In genomic region chr9:45935628-45936210, GRCm38 (mm10) we compare ENCODE assay signal across 8 mouse cellular contexts. TPM values are rescaled to one million over a fixed set of nuclear protein-coding genes. Genes with fewer than 3 reads are reported as not detected.
A peak's percentile ranks its signal among the peaks of the same experiment; 100 is the strongest.
DNase-seq lines count a peak whose midpoint lies in the region; ATAC-seq and TF ChIP-seq lines count a peak whose summit lies in the region.

TSS of gene Tagln (minus strand) at chr9:45936058.

- DNase-seq in kidney, adult 2 months, result peak; percentile 60
- DNase-seq in kidney, adult 8-10 months, result no peak
- peak; percentile 48 for DNase-seq in embryo, embryonic 10.5 days (ENCODE audit: low spot score)
- DNase-seq in heart, adult 2 months, result no peak
- peak; percentile 73 for DNase-seq in kidney, postnatal 14 days
- no peak for DNase-seq in frontal cortex, postnatal 14 days (ENCODE audit: low spot score in 2 of 2)
- no peak for DNase-seq in ovary, postnatal 14 days (ENCODE audit: low spot score)

- no peak for TF ChIP-seq EP300 in heart, adult 2 months (IDR thresholded peaks at IDR 0.05; ENCODE audit: insufficient read depth, low read depth, low read length)

- no peaks in the 10 kb centered on the region for H3K27me3 ChIP-seq in kidney, adult 2 months (replicated peaks; ENCODE audit: control insufficient read depth, insufficient read depth, low read length)
- H3K27me3 ChIP-seq in heart, adult 2 months (ENCODE audit: control insufficient read depth, insufficient read depth, low read length), result no peaks in the 10 kb centered on the region
- H3K27me3 ChIP-seq in midbrain, embryonic 12.5 days, result peaks cover 7% of the 10 kb centered on the region; the same call in 1 of the 2 replicates

- no peak for TF ChIP-seq POLR2A in kidney, adult 2 months (IDR thresholded peaks at IDR 0.05; ENCODE audit: low read depth, low read length)
- TF ChIP-seq POLR2A in heart, adult 2 months (IDR thresholded peaks at IDR 0.05; ENCODE audit: insufficient read depth, low read depth, low read length), result no peak

- H3K79me2 ChIP-seq in heart, adult 2 months (replicated peaks; ENCODE audit: control insufficient read depth, insufficient read depth, low read length), result no peaks in the 10 kb centered on the region

- intact Hi-C loops in heart, adult 2 months (cut with DNase I), result no loop called here

- H3K36me3 ChIP-seq in kidney, adult 2 months (ENCODE audit: control insufficient read depth, insufficient read depth, low read length), result no peaks in the 10 kb centered on the region
- H3K36me3 ChIP-seq in heart, adult 2 months (ENCODE audit: control insufficient read depth, insufficient read depth, low read length), result no peaks in the 10 kb centered on the region
- peaks cover 28% of the 10 kb centered on the region for H3K36me3 ChIP-seq in midbrain, embryonic 12.5 days

- H3K9me3 ChIP-seq in midbrain, embryonic 12.5 days, result no peaks in the 10 kb centered on the region

- no peak for TF ChIP-seq CTCF in kidney, adult 2 months (conservative IDR thresholded peaks at IDR 0.05; ENCODE audit: insufficient read depth, insufficient read length, low read depth, low read length)
- TF ChIP-seq CTCF in heart, adult 2 months (IDR thresholded peaks at IDR 0.05), result no peak

- peaks cover 5% of the 10 kb centered on the region; the same call in 1 of the 2 replicates for H3K4me1 ChIP-seq in kidney, adult 2 months (ENCODE audit: control insufficient read depth, insufficient read depth, low read length)
- H3K4me1 ChIP-seq in heart, adult 2 months (ENCODE audit: control insufficient read depth, insufficient read depth, low read length), result peaks cover 2% of the 10 kb centered on the region
- peaks cover 6% of the 10 kb centered on the region; the same call in 1 of the 2 replicates for H3K4me1 ChIP-seq in midbrain, embryonic 12.5 days

- no peak for ATAC-seq in midbrain, embryonic 12.5 days (ENCODE audit: low FRiP score, low read depth)

- H3K27ac ChIP-seq in kidney, adult 2 months (ENCODE audit: insufficient read depth, low read depth, low read length), result peak within 1 kb of the TSS; percentile 36
- peak within 1 kb of the TSS; percentile 23 for H3K27ac ChIP-seq in heart, adult 2 months
- H3K27ac ChIP-seq in midbrain, embryonic 12.5 days (replicated peaks), result no peak within 1 kb of the TSS

- WGBS in kidney, adult 2 months, result 24% methylated on average over 21 of the region's 21 CpGs
- 16% methylated on average over 21 of the region's 21 CpGs for WGBS in heart, adult 2 months
- WGBS in midbrain, embryonic 12.5 days, result 9% methylated on average over 21 of the region's 21 CpGs

- peak within 1 kb of the TSS; percentile 40 for H3K4me2 ChIP-seq in midbrain, embryonic 12.5 days (replicated peaks)

- H3K9ac ChIP-seq in heart, adult 2 months (ENCODE audit: low read depth, low read length), result no peak within 1 kb of the TSS; the same call in 1 of the 2 replicates
- H3K9ac ChIP-seq in midbrain, embryonic 12.5 days (replicated peaks), result 0 out of 2 replicates have a peak within 1 kb of the TSS, but pooled peaks have one; percentile 24

- H3K4me3 ChIP-seq in kidney, adult 2 months (ENCODE audit: insufficient read depth, low read depth, low read length), result peak within 1 kb of the TSS; percentile 6; the same call in 1 of the 2 replicates
- no peak within 1 kb of the TSS for H3K4me3 ChIP-seq in heart, adult 2 months
- peak within 1 kb of the TSS; percentile 10; the same call in 1 of the 2 replicates for H3K4me3 ChIP-seq in midbrain, embryonic 12.5 days

RNA-seq across cellular contexts. Expression of gene Tagln, which starts in this region (rescaled TPM):
- polyA plus RNA-seq in kidney, adult 2 months (2012; rRNA removed), result 50.3 and 93.5 TPM in 2 replicates
- 10 to 100 TPM; 84.0 to 93.6 TPM for total RNA-seq in heart, adult 2 months (2021)
- polyA plus RNA-seq in heart, adult 2 months (2012; rRNA removed), result 97.6 and 116 TPM in 2 replicates
- 26.6 and 31.6 TPM in 2 replicates for polyA plus RNA-seq in midbrain, embryonic 12.5 days (2016; fragmentation: Nextera tagmentation; extraction: Ambion mirVana)

Comparison
In these comparisons a context has a peak if more than half of its experiments do, and no peak if none do; other contexts are left out.
1. DNase-seq: peak in kidney, adult 2 months (single experiment), embryo, embryonic 10.5 days (single experiment) and kidney, postnatal 14 days (single experiment); none in kidney, adult 8-10 months (0 of 2), heart, adult 2 months (0 of 2), frontal cortex, postnatal 14 days (0 of 2) and ovary, postnatal 14 days (single experiment).